Mouse (Mus musculus): ENCODE data around the gene Rap2a. TPM values are rescaled to one million over a fixed set of nuclear protein-coding genes. Genes with fewer than 3 reads are reported as not detected.

Gene Rap2a
- polyA plus RNA-seq, 1 experiment from 2014 or later = 43.2 TPM

DNA sequence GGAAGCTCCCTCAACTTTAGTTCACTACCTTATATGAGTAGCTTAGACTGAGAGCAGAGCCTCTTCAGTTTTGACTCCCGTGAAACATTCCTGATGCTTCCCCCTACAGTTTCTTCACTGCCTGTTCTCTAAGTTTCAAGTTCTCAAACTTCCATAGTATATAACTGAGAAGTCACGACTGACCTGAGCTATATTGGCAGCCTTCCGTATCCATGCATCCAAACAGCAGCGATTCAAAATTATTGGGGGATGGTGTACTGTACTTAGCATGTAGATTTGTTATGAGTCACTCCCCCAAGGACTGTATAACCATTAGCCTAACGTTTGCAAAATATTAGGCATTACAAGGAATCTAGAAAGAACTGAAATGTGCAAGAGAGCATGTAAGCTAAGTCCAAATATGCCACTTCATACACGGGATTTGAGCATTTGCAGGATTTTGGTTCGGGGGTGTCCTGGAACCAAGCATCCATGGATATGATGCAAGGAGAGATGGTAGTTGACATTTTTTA, 2.0 kb upstream of the Rap2a start:
- no peak for ATAC-seq (ENCODE audit: borderline replicate concordance, extremely low read depth, low FRiP score, low TSS enrichment)
- Histone ChIP-seq H3K36me3 (no peaks in the 10 kb centered on the region), H3K9me3 (no peaks in the 10 kb centered on the region), H3K4me1 (peaks cover 8% of the 10 kb centered on the region), H3K4me2 (peak overlapping the region; percentile 61), H3K9ac (no peak overlapping the region), H3K27ac (no peak overlapping the region), H3K27me3 (no peaks in the 10 kb centered on the region), H3K4me3 (peak overlapping the region; percentile 93; the same call in 1 of the 2 replicates)
- WGBS = 55% methylated on average over 7 of the region's 7 CpGs

DNA sequence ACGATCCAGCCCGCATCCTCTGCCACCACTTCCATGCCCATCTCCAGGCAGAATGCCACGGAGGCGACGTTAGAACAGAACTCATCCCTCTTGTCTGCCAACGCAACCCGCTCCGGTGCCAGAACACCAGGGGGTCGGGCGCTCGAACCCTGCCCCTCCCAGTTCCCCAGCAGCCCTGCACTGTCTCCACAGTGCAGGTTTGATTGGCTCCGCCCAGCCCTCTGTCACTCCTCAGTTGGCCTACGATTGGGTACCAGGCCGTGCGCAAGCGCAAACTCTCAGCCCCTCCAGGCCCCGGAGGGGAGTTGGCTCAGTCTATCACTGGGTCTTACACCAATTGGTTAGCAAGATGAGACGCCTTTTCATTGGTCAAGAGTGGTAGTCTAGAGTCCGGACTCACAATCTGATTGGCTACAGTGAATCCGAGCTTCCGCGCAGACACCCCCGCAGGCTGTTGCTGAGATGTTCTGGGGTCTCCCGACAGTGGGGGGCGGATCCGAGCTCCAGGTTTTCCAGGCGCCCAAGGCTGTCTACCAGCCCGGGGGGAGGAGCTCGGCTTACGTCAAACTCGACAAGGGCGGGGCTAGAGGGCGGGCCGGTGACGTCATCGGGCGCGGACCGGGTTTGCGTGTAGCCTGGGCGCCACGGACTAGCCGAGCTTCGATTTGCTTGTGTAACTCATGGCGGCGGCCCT, 809 bp upstream of the Rap2a start:
- Histone ChIP-seq H3K4me3 (peak overlapping the region; percentile 93), H3K4me1 (peaks cover 16% of the 10 kb centered on the region), H3K36me3 (peaks cover 5% of the 10 kb centered on the region), H3K4me2 (peak overlapping the region; percentile 61), H3K9ac (peak overlapping the region; percentile 58), H3K9me3 (no peaks in the 10 kb centered on the region), H3K27ac (peak overlapping the region; percentile 97), H3K27me3 (no peaks in the 10 kb centered on the region)
- WGBS = under 1% methylated on average over 46 of the region's 46 CpGs
- peak; percentile 95 for ATAC-seq (ENCODE audit: borderline replicate concordance, extremely low read depth, low FRiP score, low TSS enrichment)

DNA sequence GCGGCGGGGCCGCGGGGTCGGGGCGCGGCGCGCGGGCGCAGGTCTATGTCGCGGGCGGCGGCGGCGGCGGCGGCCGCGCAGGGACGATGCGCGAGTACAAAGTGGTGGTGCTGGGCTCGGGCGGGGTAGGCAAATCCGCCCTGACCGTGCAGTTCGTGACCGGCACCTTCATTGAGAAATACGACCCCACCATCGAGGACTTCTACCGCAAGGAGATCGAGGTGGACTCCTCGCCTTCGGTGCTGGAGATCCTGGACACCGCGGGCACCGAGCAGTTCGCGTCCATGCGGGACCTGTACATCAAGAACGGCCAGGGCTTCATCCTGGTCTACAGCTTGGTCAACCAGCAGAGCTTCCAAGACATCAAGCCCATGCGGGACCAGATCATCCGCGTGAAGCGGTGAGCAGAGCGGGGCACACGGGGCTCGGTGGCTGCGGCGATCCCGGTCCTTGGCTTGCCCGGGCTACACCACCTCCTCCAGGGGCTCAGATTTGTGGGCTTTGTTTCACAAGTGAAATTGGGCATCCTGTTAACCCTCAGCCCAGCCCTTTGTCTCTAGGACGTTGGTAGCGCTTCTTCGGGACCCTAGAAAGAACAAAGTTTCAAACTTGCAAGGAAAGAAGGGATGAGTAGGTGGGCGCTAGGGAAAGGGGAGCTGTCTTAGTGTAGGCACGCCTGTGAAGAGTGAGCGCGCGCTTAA, 547 bp downstream of the Rap2a start:
- H3K9ac ChIP-seq = peak overlapping the region; percentile 83
- no peaks in the 10 kb centered on the region for H3K27me3 ChIP-seq
- ATAC-seq (ENCODE audit: borderline replicate concordance, extremely low read depth, low FRiP score, low TSS enrichment) = peak; percentile 6; the same call in 1 of the 2 replicates
- peak overlapping the region; percentile 93 for H3K4me3 ChIP-seq
- peak overlapping the region; percentile 59 for H3K4me2 ChIP-seq
- WGBS = under 1% methylated on average over 62 of the region's 62 CpGs
- H3K4me1 ChIP-seq = peaks cover 19% of the 10 kb centered on the region
- peaks cover 12% of the 10 kb centered on the region for H3K36me3 ChIP-seq
- H3K9me3 ChIP-seq = no peaks in the 10 kb centered on the region
- H3K27ac ChIP-seq = peak overlapping the region; percentile 97

DNA sequence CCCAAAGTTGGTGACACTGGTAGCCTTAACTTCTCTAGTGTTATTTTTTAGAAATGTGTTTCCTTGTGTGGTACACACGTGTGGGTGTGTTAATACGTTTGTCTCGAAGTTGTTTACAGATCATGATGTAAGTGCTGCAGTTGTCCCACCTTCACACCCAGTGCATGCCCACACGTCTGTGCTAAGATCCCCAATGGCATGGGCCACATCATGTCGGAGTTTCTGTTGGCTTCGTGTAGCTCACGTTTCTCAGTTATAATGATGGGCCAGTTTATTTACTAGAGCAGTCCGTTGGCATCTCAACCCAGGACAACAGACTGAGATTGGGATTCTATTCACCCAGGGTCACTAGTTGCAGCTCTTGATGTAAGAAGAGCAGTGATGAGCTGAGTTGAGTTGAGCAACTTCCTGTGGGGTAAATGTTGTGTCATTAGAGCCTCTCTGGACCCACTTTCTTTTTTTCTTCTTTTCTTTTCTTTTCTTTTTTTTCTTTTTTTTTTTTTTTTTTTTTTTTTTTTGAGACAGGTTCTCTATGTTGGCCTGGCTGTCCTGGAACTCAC, 2.2 kb downstream of the Rap2a start:
- Histone ChIP-seq H3K27ac (no peak overlapping the region), H3K9ac (no peak overlapping the region), H3K4me3 (peak overlapping the region; percentile 93), H3K36me3 (peaks cover 17% of the 10 kb centered on the region), H3K4me2 (peak overlapping the region; percentile 59), H3K27me3 (no peaks in the 10 kb centered on the region), H3K4me1 (peaks cover 27% of the 10 kb centered on the region), H3K9me3 (no peaks in the 10 kb centered on the region)
- no peak for ATAC-seq (ENCODE audit: borderline replicate concordance, extremely low read depth, low FRiP score, low TSS enrichment)
- 55% methylated on average over 8 of the region's 8 CpGs for WGBS

DNA sequence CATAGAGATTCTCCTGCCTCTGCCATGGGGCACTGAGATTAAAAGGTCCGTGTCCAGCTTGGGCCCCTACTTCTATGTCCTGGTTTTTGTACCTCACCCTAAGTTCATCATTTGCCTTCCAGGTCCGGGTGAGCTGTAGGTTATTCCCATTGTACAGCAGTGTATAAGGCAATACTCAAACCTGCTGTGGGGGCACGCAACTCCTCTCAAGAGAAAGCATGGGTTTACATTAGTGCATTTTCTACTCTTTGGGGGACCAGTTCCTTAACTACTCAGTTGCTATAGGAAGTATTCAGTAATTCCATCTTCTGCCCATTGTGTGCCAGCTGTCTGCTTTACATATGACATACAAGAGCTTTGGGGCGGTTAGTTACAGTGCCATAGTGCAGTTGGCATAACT, 2.7 kb downstream of the Rap2a start:
- ATAC-seq (ENCODE audit: borderline replicate concordance, extremely low read depth, low FRiP score, low TSS enrichment) = no peak
- peak overlapping the region; percentile 93 for H3K4me3 ChIP-seq
- no peak overlapping the region for H3K27ac ChIP-seq

DNA sequence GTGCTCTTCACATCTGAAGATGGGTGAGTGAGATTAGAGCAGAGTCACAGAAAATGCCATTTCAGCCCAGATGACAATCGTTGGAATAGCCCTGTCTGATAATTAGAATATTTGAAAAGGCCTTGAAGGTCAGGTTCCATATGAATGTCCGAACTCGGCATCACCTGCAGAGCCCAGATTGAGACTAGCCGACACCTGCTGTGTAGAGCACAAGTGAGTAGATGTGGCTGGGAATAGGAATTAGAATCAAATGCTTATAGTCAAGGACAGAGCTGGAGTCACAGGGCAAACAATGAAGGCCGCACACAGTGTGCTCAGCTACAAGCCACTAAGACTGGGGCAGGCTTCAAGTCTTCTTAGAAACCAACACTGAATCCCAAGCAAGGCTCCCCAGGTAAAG, 6.3 kb downstream of the Rap2a start:
- Histone ChIP-seq H3K27me3 (no peaks in the 10 kb centered on the region), H3K4me1 (peaks cover 29% of the 10 kb centered on the region), H3K9ac (no peak overlapping the region), H3K9me3 (no peaks in the 10 kb centered on the region), H3K4me2 (no peak overlapping the region), H3K36me3 (peaks cover 17% of the 10 kb centered on the region), H3K27ac (no peak overlapping the region), H3K4me3 (no peak overlapping the region)
- WGBS = 89% methylated on average over 5 of the region's 5 CpGs
- ATAC-seq (ENCODE audit: borderline replicate concordance, extremely low read depth, low FRiP score, low TSS enrichment) = no peak

More for the DNA sequence above, 2.7 kb downstream of the Rap2a start:
- peaks cover 29% of the 10 kb centered on the region for H3K4me1 ChIP-seq
- no peaks in the 10 kb centered on the region for H3K9me3 ChIP-seq
- peak overlapping the region; percentile 59 for H3K4me2 ChIP-seq
- peaks cover 17% of the 10 kb centered on the region for H3K36me3 ChIP-seq
- 92% methylated on average over 4 of the region's 4 CpGs for WGBS
- no peaks in the 10 kb centered on the region for H3K27me3 ChIP-seq
- H3K9ac ChIP-seq = no peak overlapping the region

DNA sequence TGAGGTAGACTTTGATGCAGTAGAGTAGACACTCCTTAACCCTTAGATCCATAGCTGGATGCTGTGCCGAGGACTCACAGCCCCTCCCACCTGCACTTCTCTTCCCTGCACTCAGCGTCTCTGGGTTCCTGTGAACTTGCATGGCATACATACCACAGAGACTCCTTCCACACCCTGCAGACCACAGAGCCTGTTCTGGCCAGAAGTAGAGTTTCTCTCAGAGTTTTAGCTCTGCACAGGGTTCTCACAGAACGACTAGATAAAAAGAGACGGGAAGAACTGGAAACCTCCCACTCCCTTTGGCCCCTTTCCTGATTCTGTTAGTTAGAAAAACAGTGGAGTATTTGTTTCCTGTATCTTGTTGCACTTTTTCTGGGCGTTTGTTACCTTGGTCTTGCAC, 18.0 kb downstream of the Rap2a start:
- WGBS = 25% methylated on average over 5 of the region's 5 CpGs
- Histone ChIP-seq H3K4me2 (no peak overlapping the region), H3K36me3 (no peaks in the 10 kb centered on the region; the same call in 1 of the 2 replicates), H3K27me3 (no peaks in the 10 kb centered on the region), H3K9ac (no peak overlapping the region), H3K4me1 (peaks cover 44% of the 10 kb centered on the region), H3K4me3 (no peak overlapping the region), H3K27ac (no peak overlapping the region; the same call in 1 of the 2 replicates), H3K9me3 (no peaks in the 10 kb centered on the region)
- ATAC-seq (ENCODE audit: borderline replicate concordance, extremely low read depth, low FRiP score, low TSS enrichment) = peak; percentile 45

DNA sequence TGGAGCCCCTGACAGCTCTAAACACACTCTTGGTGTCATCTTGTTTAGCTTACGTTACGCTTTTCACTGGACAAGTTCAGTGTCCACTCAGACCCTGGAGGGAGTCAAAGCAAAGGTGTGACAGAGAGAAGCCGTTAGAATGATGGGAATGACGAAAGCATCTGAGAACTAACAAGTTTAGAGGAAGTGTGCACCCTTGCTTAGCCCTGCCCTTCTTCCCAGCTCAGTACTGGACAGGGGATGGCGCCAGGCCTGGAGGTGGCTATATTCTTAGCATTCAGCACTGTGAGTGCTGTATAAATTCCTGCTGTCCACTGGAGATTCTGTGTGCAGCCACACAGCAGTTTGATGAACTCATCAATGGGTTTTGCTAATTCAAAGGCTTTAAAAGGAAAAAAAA, 18.6 kb downstream of the Rap2a start:
- Histone ChIP-seq H3K4me3 (no peak overlapping the region), H3K4me2 (no peak overlapping the region), H3K36me3 (no peaks in the 10 kb centered on the region; the same call in 1 of the 2 replicates), H3K9ac (no peak overlapping the region), H3K27ac (no peak overlapping the region; the same call in 1 of the 2 replicates), H3K4me1 (peaks cover 44% of the 10 kb centered on the region), H3K27me3 (no peaks in the 10 kb centered on the region), H3K9me3 (no peaks in the 10 kb centered on the region)
- 70% methylated on average over 5 of the region's 5 CpGs for WGBS
- no peak for ATAC-seq (ENCODE audit: borderline replicate concordance, extremely low read depth, low FRiP score, low TSS enrichment)

DNA sequence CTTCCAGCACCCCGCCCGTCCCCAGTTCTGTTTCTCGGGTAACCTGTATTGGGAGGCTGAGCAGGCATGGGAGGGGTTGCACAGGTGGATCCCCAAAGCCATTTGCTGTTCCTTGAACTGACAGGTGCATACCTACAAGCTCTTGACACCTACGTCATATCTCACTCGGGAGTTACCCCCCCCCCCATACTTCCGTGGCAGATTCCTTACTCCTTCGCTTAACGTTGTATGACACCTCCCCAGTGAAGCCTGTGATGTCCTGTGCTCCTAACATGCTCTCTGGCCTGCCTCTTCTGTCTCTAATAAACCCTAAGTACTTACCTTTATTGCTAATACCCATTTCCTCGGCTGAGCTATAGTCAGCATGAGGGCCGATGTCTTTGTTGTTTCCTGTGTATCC, 20.9 kb downstream of the Rap2a start:
- no peak overlapping the region for H3K4me3 ChIP-seq
- peaks cover 44% of the 10 kb centered on the region for H3K4me1 ChIP-seq
- ATAC-seq (ENCODE audit: borderline replicate concordance, extremely low read depth, low FRiP score, low TSS enrichment) = no peak
- 88% methylated on average over 10 of the region's 10 CpGs for WGBS
- H3K27me3 ChIP-seq = no peaks in the 10 kb centered on the region
- H3K9ac ChIP-seq = no peak overlapping the region
- no peaks in the 10 kb centered on the region for H3K9me3 ChIP-seq
- no peak overlapping the region for H3K4me2 ChIP-seq
- no peak overlapping the region for H3K27ac ChIP-seq
- H3K36me3 ChIP-seq = peaks cover 7% of the 10 kb centered on the region; the same call in 1 of the 2 replicates

DNA sequence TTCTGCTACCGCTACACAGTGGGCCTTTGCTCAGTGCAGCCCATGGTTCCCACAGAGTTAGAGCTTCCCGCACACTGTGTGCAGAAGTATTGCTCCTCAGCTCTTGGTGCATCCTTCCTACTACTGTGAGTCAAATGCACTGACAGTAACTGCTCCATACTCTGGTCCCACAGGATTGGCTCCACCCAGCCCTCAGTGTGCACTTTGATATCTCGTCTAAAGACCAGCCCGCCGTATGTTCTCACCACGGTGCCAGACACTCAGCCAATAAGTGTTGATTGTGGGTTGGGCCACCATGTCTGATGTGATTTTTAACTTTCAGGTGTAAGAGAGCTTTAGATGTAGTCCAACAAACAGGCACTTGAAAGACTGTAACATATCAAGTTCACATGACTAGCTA, 21.4 kb downstream of the Rap2a start:
- Histone ChIP-seq H3K9ac (no peak overlapping the region), H3K9me3 (no peaks in the 10 kb centered on the region), H3K4me1 (peaks cover 40% of the 10 kb centered on the region), H3K36me3 (peaks cover 11% of the 10 kb centered on the region; the same call in 1 of the 2 replicates), H3K27me3 (no peaks in the 10 kb centered on the region), H3K4me3 (no peak overlapping the region), H3K27ac (no peak overlapping the region), H3K4me2 (no peak overlapping the region)
- 79% methylated on average over 6 of the region's 6 CpGs for WGBS
- no peak for ATAC-seq (ENCODE audit: borderline replicate concordance, extremely low read depth, low FRiP score, low TSS enrichment)

DNA sequence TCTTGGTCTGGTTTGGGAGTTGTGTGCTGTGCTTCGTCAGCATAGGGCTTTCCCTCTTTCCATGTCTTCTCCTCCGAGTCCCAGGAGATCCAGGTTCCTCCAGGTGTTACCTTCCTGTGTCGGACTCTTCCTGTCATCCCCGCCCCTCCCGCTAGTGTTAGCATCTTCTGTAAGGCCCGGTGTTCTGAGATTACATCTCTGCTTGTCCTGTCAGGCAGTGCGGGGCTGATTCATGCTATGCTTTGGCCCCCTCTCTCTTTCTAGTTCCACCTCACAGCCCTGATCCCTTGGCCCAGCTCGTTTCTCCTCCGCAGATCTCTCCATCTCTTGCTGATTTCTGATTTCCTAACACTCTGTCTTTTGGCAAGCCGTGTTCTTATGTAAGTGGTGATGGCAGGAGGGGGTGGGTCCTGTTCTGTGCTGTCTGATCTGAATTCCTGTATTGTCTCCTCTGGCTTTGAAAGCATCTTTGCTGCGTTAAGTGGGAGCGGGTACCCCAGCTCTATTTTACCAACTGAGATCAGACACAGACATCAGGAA, 21.8 kb downstream of the Rap2a start:
- peaks cover 13% of the 10 kb centered on the region; the same call in 1 of the 2 replicates for H3K36me3 ChIP-seq
- H3K4me2 ChIP-seq = no peak overlapping the region
- H3K4me1 ChIP-seq = peaks cover 43% of the 10 kb centered on the region
- H3K27me3 ChIP-seq = no peaks in the 10 kb centered on the region
- no peak overlapping the region for H3K27ac ChIP-seq
- ATAC-seq (ENCODE audit: borderline replicate concordance, extremely low read depth, low FRiP score, low TSS enrichment) = no peak
- no peaks in the 10 kb centered on the region for H3K9me3 ChIP-seq
- no peak overlapping the region for H3K4me3 ChIP-seq
- H3K9ac ChIP-seq = no peak overlapping the region
- WGBS = 67% methylated on average over 12 of the region's 12 CpGs

Data from lung, embryonic 15.5 days (tissue).